Mouse (Mus musculus) neural tube, embryonic 15.5 days (tissue): Measurements from ENCODE around the gene Dagla. TPM values are rescaled to one million over a fixed set of nuclear protein-coding genes. Genes with fewer than 3 reads are reported as not detected.

ENCODE experiments used
- ATAC-seq: fragments of 200-750 bp; cut with Nextera tagmentation; 2 replicates; pipeline ENCODE4 v1.8.0; 2017; ENCODE audit warnings: mild to moderate bottlenecking, moderate TSS enrichment, moderate library complexity; ENCODE audit not compliant: low FRiP score
- H3K27ac ChIP-seq: fragments of 300-500 bp; sonication (generic); replicated peaks from 2 replicates; pipeline ENCODE4 v1.5.1; 2015; ENCODE audit warnings: mild to moderate bottlenecking, inconsistent platforms
- H3K27me3 ChIP-seq: fragments of 300-500 bp; sonication (generic); replicated peaks from 2 replicates; pipeline ENCODE4 v1.6.1; 2015; ENCODE audit warnings: inconsistent platforms
- H3K36me3 ChIP-seq: fragments of 300-500 bp; sonication (generic); 2 replicates; pipeline ENCODE4 v1.6.1; 2015; ENCODE audit warnings: inconsistent platforms
- H3K4me1 ChIP-seq: fragments of 300-500 bp; sonication (generic); 2 replicates; pipeline ENCODE4 v1.6.1; 2015; ENCODE audit warnings: inconsistent platforms
- H3K4me2 ChIP-seq: fragments of 300-500 bp; sonication (generic); 2 replicates; pipeline ENCODE4 v1.6.1; 2015; ENCODE audit warnings: inconsistent platforms, mild to moderate bottlenecking, moderate library complexity
- H3K4me3 ChIP-seq: fragments of 300-500 bp; sonication (generic); replicated peaks from 2 replicates; pipeline ENCODE4 v1.5.1; 2015; ENCODE audit warnings: mild to moderate bottlenecking, inconsistent platforms
- H3K9ac ChIP-seq: fragments of 300-500 bp; sonication (generic); replicated peaks from 2 replicates; pipeline ENCODE4 v1.6.1; 2015; ENCODE audit warnings: mild to moderate bottlenecking, inconsistent platforms
- H3K9me3 ChIP-seq: fragments of 300-500 bp; sonication (generic); replicated peaks from 2 replicates; pipeline ENCODE4 v1.6.1; 2016; ENCODE audit warnings: inconsistent platforms
- WGBS: fragments of 180-500 bp; shearing (Covaris S2); methylation state at CpG from one replicate; pipeline ENCODE4 v1.1.7; 2015; ENCODE audit warnings: mixed read lengths; 5-methylcytosine and 5-hydroxymethylcytosine counted together
- polyA plus RNA-seq: library from polyadenylated mRNA; unstranded; fragments of >200 nt; fragmentation: Nextera tagmentation; extraction: Ambion mirVana; gene quantifications from 2 replicates; pipeline ENCODE4 v1.2.1, GENCODE M21; 2015

The Dagla gene
- polyA plus RNA-seq, 1 experiment from 2014 or later = 12.2 TPM

GRCm38 (mm10) chr19:10216101-10216500 lies 88.6 kb downstream of the Dagla start:
- 84% methylated on average over 8 of the region's 8 CpGs for WGBS
- no peaks in the 10 kb centered on the region for H3K27me3 ChIP-seq
- ATAC-seq = no peak
- H3K4me3 ChIP-seq = no peak overlapping the region
- H3K27ac ChIP-seq = no peak overlapping the region
- H3K4me2 ChIP-seq = no peak overlapping the region
- no peak overlapping the region for H3K9ac ChIP-seq
- no peaks in the 10 kb centered on the region for H3K4me1 ChIP-seq
- peaks cover 13% of the 10 kb centered on the region for H3K36me3 ChIP-seq
- no peaks in the 10 kb centered on the region for H3K9me3 ChIP-seq

- WGBS = 86% methylated on average over 10 of the region's 10 CpGs
- H3K9me3 ChIP-seq = no peaks in the 10 kb centered on the region
- no peak overlapping the region for H3K4me2 ChIP-seq
- ATAC-seq = no peak
- H3K27me3 ChIP-seq = no peaks in the 10 kb centered on the region
- no peak overlapping the region for H3K27ac ChIP-seq
- peaks cover 22% of the 10 kb centered on the region for H3K36me3 ChIP-seq
- no peak overlapping the region for H3K9ac ChIP-seq
- H3K4me1 ChIP-seq = no peaks in the 10 kb centered on the region
- H3K4me3 ChIP-seq = no peak overlapping the region
Measured at GRCm38 (mm10) chr19:10213796-10214471, 90.7 kb downstream of the Dagla start.

- Histone ChIP-seq H3K4me2 (no peak overlapping the region), H3K9ac (no peak overlapping the region), H3K4me1 (no peaks in the 10 kb centered on the region), H3K27ac (no peak overlapping the region), H3K36me3 (peaks cover 44% of the 10 kb centered on the region), H3K4me3 (no peak overlapping the region), H3K27me3 (no peaks in the 10 kb centered on the region), H3K9me3 (no peaks in the 10 kb centered on the region)
- 88% methylated on average over 4 of the region's 4 CpGs for WGBS
- ATAC-seq = no peak
Measured at GRCm38 (mm10) chr19:10210885-10211284, 93.8 kb downstream of the Dagla start.

GRCm38 (mm10) chr19:10208851-10209250 lies 95.8 kb downstream of the Dagla start:
- ATAC-seq = no peak

GRCm38 (mm10) chr19:10205051-10205450 lies 99.6 kb downstream of the Dagla start:
- Histone ChIP-seq H3K9ac (0 out of 2 replicates have a peak overlapping the region, but pooled peaks have one; percentile 91), H3K9me3 (no peaks in the 10 kb centered on the region), H3K36me3 (peaks cover 42% of the 10 kb centered on the region), H3K4me1 (peaks cover 21% of the 10 kb centered on the region), H3K27me3 (no peaks in the 10 kb centered on the region), H3K27ac (no peak overlapping the region), H3K4me2 (peak overlapping the region; percentile 88), H3K4me3 (peak overlapping the region; percentile 91)
- WGBS = 70% methylated on average over 6 of the region's 6 CpGs
- no peak for ATAC-seq

More at GRCm38 (mm10) chr19:10208851-10209250, 95.8 kb downstream of the Dagla start:
- Histone ChIP-seq H3K4me2 (no peak overlapping the region), H3K9me3 (no peaks in the 10 kb centered on the region), H3K4me1 (peaks cover 11% of the 10 kb centered on the region), H3K36me3 (peaks cover 45% of the 10 kb centered on the region), H3K27me3 (no peaks in the 10 kb centered on the region), H3K4me3 (no peak overlapping the region), H3K27ac (no peak overlapping the region), H3K9ac (no peak overlapping the region)
- 92% methylated on average over 3 of the region's 3 CpGs for WGBS

- Histone ChIP-seq H3K4me1 (peaks cover 21% of the 10 kb centered on the region), H3K27ac (peak overlapping the region; percentile 86), H3K9me3 (no peaks in the 10 kb centered on the region), H3K4me2 (peak overlapping the region; percentile 88), H3K36me3 (peaks cover 46% of the 10 kb centered on the region), H3K9ac (peak overlapping the region; percentile 91), H3K4me3 (peak overlapping the region; percentile 91), H3K27me3 (no peaks in the 10 kb centered on the region)
- ATAC-seq = peak; percentile 36; the same call in 1 of the 2 replicates
- 2% methylated on average over 5 of the region's 5 CpGs for WGBS
Measured at GRCm38 (mm10) chr19:10204616-10205001, 100.1 kb downstream of the Dagla start.

GRCm38 (mm10) chr19:10203848-10204615 lies 100.6 kb downstream of the Dagla start, which contains the start of the genes Tmem258 and Fen1:
Gene Tmem258 (plus strand): TSS chr19:10204014.
Gene Fen1 (minus strand): TSS chr19:10204169.
- peak; percentile 95 for ATAC-seq
- Histone ChIP-seq H3K27me3 (no peaks in the 10 kb centered on the region), H3K4me2 (peak within 1 kb of the TSS; percentile 88), H3K4me1 (peaks cover 21% of the 10 kb centered on the region), H3K27ac (peak within 1 kb of the TSS; percentile 86), H3K36me3 (peaks cover 47% of the 10 kb centered on the region), H3K9ac (peak within 1 kb of the TSS; percentile 91), H3K4me3 (peak within 1 kb of the TSS; percentile 91), H3K9me3 (no peaks in the 10 kb centered on the region)
- under 1% methylated on average over 40 of the region's 40 CpGs for WGBS

GRCm38 (mm10) chr19:10203146-10203847 lies 101.4 kb downstream of the Dagla start:
- 3% methylated on average over 23 of the region's 23 CpGs for WGBS

GRCm38 (mm10) chr19:10198723-10199122 lies 106.0 kb downstream of the Dagla start:
- peaks cover 55% of the 10 kb centered on the region for H3K36me3 ChIP-seq
- peaks cover 15% of the 10 kb centered on the region for H3K4me1 ChIP-seq
- no peak overlapping the region for H3K27ac ChIP-seq
- no peak overlapping the region for H3K9ac ChIP-seq
- no peaks in the 10 kb centered on the region for H3K27me3 ChIP-seq
- peak; percentile 55 for ATAC-seq
- no peak overlapping the region for H3K4me2 ChIP-seq
- no peak overlapping the region for H3K4me3 ChIP-seq
- no peaks in the 10 kb centered on the region for H3K9me3 ChIP-seq
- 30% methylated on average over 3 of the region's 3 CpGs for WGBS

More at GRCm38 (mm10) chr19:10203146-10203847, 101.4 kb downstream of the Dagla start:
- peak overlapping the region; percentile 88 for H3K4me2 ChIP-seq
- peaks cover 21% of the 10 kb centered on the region for H3K4me1 ChIP-seq
- H3K36me3 ChIP-seq = peaks cover 45% of the 10 kb centered on the region
- peak overlapping the region; percentile 86 for H3K27ac ChIP-seq
- H3K9ac ChIP-seq = peak overlapping the region; percentile 91
- no peaks in the 10 kb centered on the region for H3K27me3 ChIP-seq
- H3K9me3 ChIP-seq = no peaks in the 10 kb centered on the region
- peak overlapping the region; percentile 91 for H3K4me3 ChIP-seq
- peak; percentile 53; the same call in 1 of the 2 replicates for ATAC-seq

GRCm38 (mm10) chr19:10198286-10198685 lies 106.4 kb downstream of the Dagla start:
- H3K36me3 ChIP-seq = peaks cover 59% of the 10 kb centered on the region
- ATAC-seq = no peak
- 70% methylated on average over 2 of the region's 2 CpGs for WGBS

GRCm38 (mm10) chr19:10197130-10197529 lies 107.5 kb downstream of the Dagla start:
- Histone ChIP-seq H3K4me3 (no peak overlapping the region), H3K27me3 (no peaks in the 10 kb centered on the region), H3K9me3 (no peaks in the 10 kb centered on the region), H3K27ac (no peak overlapping the region), H3K9ac (no peak overlapping the region), H3K4me1 (0 out of 2 replicates have a peak, but pooled peaks cover 5% of the 10 kb centered on the region), H3K36me3 (peaks cover 70% of the 10 kb centered on the region), H3K4me2 (no peak overlapping the region)
- 96% methylated on average over 4 of the region's 4 CpGs for whole genome bisulfite sequencing
- ATAC-seq = no peak

More at GRCm38 (mm10) chr19:10198286-10198685, 106.4 kb downstream of the Dagla start:
- Histone ChIP-seq H3K4me3 (no peak overlapping the region), H3K9me3 (no peaks in the 10 kb centered on the region), H3K27ac (no peak overlapping the region), H3K9ac (no peak overlapping the region), H3K27me3 (no peaks in the 10 kb centered on the region), H3K4me2 (no peak overlapping the region), H3K4me1 (peaks cover 13% of the 10 kb centered on the region)
